Mouse (Mus musculus) intestine, postnatal 0 days (tissue): ENCODE data around the gene Rptor. TPM values are rescaled to one million over a fixed set of nuclear protein-coding genes. Genes with fewer than 3 reads are reported as not detected.

Experiments used
- ATAC-seq: fragments of 200-750 bp; cut with Nextera tagmentation; 2 replicates; pipeline ENCODE4 v1.8.0; 2017; ENCODE audit warnings: mild to moderate bottlenecking, moderate TSS enrichment, moderate library complexity
- H3K27ac ChIP-seq: fragments of 300-500 bp; sonication (generic); 2 replicates; pipeline ENCODE4 v1.5.1; 2014; ENCODE audit warnings: mild to moderate bottlenecking, low read depth, low read length, moderate library complexity
- H3K27me3 ChIP-seq: fragments of 300-500 bp; sonication (generic); replicated peaks from 2 replicates; pipeline ENCODE4 v1.6.1; 2014; ENCODE audit warnings: low read length, mixed read lengths; ENCODE audit not compliant: control insufficient read depth, insufficient read depth
- H3K36me3 ChIP-seq: fragments of 300-500 bp; sonication (generic); 2 replicates; pipeline ENCODE4 v1.6.1; 2014; ENCODE audit warnings: mild to moderate bottlenecking, moderate library complexity; ENCODE audit not compliant: control insufficient read depth, insufficient read depth
- H3K4me1 ChIP-seq: fragments of 300-500 bp; sonication (generic); replicated peaks from 2 replicates; pipeline ENCODE4 v1.6.1; 2014; ENCODE audit warnings: antibody characterized with exemption, low read length, mixed read lengths; ENCODE audit not compliant: control insufficient read depth, insufficient read depth
- H3K4me2 ChIP-seq: fragments of 300-500 bp; sonication (generic); replicated peaks from 2 replicates; pipeline ENCODE4 v1.6.1; 2014; ENCODE audit warnings: low read depth, mild to moderate bottlenecking, moderate library complexity
- H3K4me3 ChIP-seq: fragments of 300-500 bp; sonication (generic); 2 replicates; pipeline ENCODE4 v1.5.1; 2014; ENCODE audit warnings: low read depth, low read length
- H3K9ac ChIP-seq: fragments of 300-500 bp; sonication (generic); 2 replicates; pipeline ENCODE4 v1.6.1; 2014; ENCODE audit warnings: mild to moderate bottlenecking, low read depth, low read length
- H3K9me3 ChIP-seq: fragments of 300-500 bp; sonication (generic); 2 replicates; pipeline ENCODE4 v1.6.1; 2016; ENCODE audit warnings: mixed run types; ENCODE audit not compliant: control insufficient read depth
- CTCF ChIP-seq: sonication (generic); IDR thresholded peaks from 2 replicates; pipeline ENCODE4 v1.5.1; 2016; ENCODE audit warnings: low read depth, mild to moderate bottlenecking, control low read depth, antibody characterized with exemption, moderate library complexity
- WGBS: fragments of 180-500 bp; shearing (Covaris S2); extraction: QIAGEN DNeasy Blood & Tissue Kit; methylation state at CpG from one replicate; pipeline ENCODE4 v1.1.7; 2014; 5-methylcytosine and 5-hydroxymethylcytosine counted together
- polyA plus RNA-seq: library from polyadenylated mRNA; unstranded; fragments of >200 nt; fragmentation: Nextera tagmentation; extraction: Ambion mirVana; gene quantifications from 2 replicates; pipeline ENCODE4 v1.2.1, GENCODE M21; 2015

Gene Rptor
- polyA plus RNA-seq, 1 experiment from 2014 or later, result 5.1 TPM

DNA sequence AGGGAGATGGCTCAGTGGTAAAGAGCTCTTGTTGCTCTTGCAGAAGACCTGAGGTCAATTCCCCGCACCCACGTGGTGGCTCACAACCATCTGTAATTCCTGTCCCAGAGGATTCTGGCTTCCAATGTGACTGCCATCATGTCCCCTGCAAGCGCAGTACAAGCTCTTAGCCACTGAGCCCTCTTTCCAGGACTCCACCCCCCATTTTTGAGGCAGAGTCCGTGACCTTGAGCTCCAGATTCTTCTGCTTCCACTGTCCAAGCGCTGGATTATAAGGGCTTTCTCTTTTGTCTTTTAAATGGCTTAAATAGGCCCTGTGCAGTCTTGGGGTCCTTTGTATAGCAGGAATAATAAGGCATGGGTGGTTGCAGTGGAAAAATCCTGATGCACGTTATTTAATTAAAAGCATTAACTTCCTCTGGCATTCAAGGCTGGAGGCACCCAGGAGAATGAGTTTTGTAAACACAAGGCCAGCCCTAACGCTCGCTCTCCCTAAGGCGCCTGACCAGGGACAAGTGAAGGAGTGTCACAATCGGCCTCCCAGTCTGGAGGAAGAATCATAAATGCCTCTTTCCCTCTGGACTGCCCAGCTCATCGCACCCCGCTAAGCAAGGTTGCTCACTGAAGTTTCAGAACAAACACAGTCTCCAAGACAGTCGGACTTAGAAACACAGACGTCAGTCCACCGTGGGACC is 30.2 kb upstream of the Rptor start:
- no peak overlapping the region for H3K4me2 ChIP-seq
- H3K9me3 ChIP-seq, result no peaks in the 10 kb centered on the region
- no peak overlapping the region for H3K27ac ChIP-seq
- no peaks in the 10 kb centered on the region for H3K27me3 ChIP-seq
- no peaks in the 10 kb centered on the region for H3K36me3 ChIP-seq
- no peak for ATAC-seq
- WGBS, result 48% methylated on average over 15 of the region's 15 CpGs
- no peaks in the 10 kb centered on the region for H3K4me1 ChIP-seq
- H3K4me3 ChIP-seq, result no peak overlapping the region
- H3K9ac ChIP-seq, result no peak overlapping the region
- no peak for TF ChIP-seq CTCF

DNA sequence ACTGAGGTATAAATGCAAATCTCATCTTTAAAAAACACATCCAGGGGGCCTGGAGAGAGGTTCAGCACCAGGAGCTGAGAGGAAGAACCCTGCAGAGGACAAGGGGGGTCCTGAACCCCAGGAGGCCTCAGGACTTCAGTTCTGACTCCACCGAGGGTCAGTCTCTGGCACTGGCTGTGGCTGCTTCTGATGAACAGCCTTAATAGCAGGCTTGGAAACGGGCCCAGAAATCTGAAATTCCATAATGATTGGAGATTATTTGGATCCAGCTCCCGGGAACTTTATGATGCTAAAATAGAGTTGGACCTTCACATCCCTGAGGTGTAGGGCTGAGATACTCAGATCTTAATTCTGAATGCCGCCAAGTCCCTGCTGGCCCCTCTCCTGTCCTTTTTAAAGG is 25.9 kb upstream of the Rptor start:
- Histone ChIP-seq H3K4me3 (no peak overlapping the region), H3K9ac (no peak overlapping the region), H3K4me2 (no peak overlapping the region), H3K27ac (no peak overlapping the region), H3K27me3 (no peaks in the 10 kb centered on the region), H3K36me3 (no peaks in the 10 kb centered on the region), H3K9me3 (no peaks in the 10 kb centered on the region), H3K4me1 (no peaks in the 10 kb centered on the region)
- no peak for ATAC-seq
- TF ChIP-seq CTCF, result no peak
- 23% methylated on average over 4 of the region's 4 CpGs for WGBS

DNA sequence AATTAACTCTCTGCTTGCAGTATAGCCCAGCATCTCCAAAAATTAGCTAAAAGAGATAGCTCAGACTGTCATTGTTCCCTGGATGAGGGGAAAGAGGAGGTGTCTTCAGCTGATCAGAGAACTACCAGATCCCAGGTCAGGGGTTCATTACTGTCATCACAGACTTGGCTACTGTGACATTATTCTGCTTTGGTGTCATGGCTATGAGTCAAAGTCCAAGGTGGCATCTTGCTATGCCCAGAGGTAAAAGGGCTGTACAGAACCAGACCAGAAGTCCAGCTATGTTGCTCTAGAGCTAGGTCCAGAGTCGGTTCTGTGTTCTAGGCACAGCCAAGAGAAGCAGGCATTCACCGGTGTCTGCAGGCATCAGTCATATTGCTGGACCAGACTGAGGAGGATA is 25.0 kb upstream of the Rptor start:
- Histone ChIP-seq H3K27me3 (no peaks in the 10 kb centered on the region), H3K4me1 (no peaks in the 10 kb centered on the region), H3K36me3 (no peaks in the 10 kb centered on the region), H3K9me3 (no peaks in the 10 kb centered on the region), H3K27ac (no peak overlapping the region), H3K4me3 (no peak overlapping the region), H3K9ac (no peak overlapping the region), H3K4me2 (no peak overlapping the region)
- WGBS, result 94% methylated on average over 2 of the region's 2 CpGs
- ATAC-seq, result no peak
- TF ChIP-seq CTCF, result no peak

DNA sequence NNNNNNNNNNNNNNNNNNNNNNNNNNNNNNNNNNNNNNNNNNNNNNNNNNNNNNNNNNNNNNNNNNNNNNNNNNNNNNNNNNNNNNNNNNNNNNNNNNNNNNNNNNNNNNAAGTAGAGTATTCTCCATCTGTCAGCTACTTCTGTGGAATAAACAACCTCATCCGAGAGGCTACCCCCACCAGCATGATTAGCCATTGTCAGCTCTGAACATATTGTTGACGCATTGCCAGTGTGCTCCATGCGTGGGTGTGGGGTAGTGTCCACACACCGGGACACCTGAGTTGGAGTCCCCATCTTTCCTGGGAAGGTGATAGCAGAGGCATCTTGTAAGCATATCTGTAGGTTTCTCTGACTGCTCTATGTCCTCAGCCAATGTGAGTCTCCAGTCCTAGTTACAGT is 16.2 kb upstream of the Rptor start:
- no peaks in the 10 kb centered on the region for H3K4me1 ChIP-seq
- no peak for TF ChIP-seq CTCF
- H3K27ac ChIP-seq, result no peak overlapping the region
- ATAC-seq, result no peak
- H3K36me3 ChIP-seq, result no peaks in the 10 kb centered on the region
- no peak overlapping the region for H3K4me2 ChIP-seq
- no peaks in the 10 kb centered on the region for H3K27me3 ChIP-seq
- 62% methylated on average over 4 of the region's 4 CpGs for WGBS
- no peak overlapping the region for H3K9ac ChIP-seq
- H3K4me3 ChIP-seq, result no peak overlapping the region
- H3K9me3 ChIP-seq, result no peaks in the 10 kb centered on the region

DNA sequence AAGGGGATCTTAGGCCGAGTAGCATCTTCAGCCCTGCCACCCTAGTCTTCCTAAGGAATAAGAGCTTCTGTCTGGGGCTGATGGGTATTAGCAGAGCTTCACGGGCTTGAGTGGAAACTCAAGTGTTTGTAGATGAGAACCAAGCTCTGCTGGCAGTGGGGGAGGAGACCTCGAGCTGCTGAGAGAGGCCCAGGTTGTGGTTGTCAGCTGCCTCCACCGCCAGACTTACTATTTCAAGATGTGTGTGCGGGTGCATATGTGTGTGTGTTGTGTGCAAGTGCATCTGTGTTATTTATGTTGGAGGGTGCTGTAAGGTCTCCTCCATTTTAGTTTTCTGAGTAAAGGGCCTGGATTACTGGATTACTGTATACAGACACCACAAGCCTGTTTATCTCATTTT is 15.6 kb upstream of the Rptor start:
- H3K9ac ChIP-seq, result no peak overlapping the region
- no peak for TF ChIP-seq CTCF
- no peak overlapping the region for H3K27ac ChIP-seq
- 55% methylated on average over 5 of the region's 5 CpGs for WGBS
- H3K27me3 ChIP-seq, result no peaks in the 10 kb centered on the region
- no peaks in the 10 kb centered on the region for H3K9me3 ChIP-seq
- ATAC-seq, result no peak
- no peaks in the 10 kb centered on the region for H3K36me3 ChIP-seq
- no peak overlapping the region for H3K4me3 ChIP-seq
- H3K4me2 ChIP-seq, result no peak overlapping the region
- H3K4me1 ChIP-seq, result no peaks in the 10 kb centered on the region

GRCm38 (mm10) chr11:119589242-119589641 is 13.5 kb upstream of the Rptor start:
- TF ChIP-seq CTCF, result no peak
- no peak overlapping the region for H3K4me3 ChIP-seq
- no peaks in the 10 kb centered on the region for H3K4me1 ChIP-seq
- H3K4me2 ChIP-seq, result no peak overlapping the region
- no peak for ATAC-seq
- no peaks in the 10 kb centered on the region for H3K9me3 ChIP-seq
- H3K36me3 ChIP-seq, result no peaks in the 10 kb centered on the region
- no peak overlapping the region for H3K27ac ChIP-seq
- H3K27me3 ChIP-seq, result no peaks in the 10 kb centered on the region
- no peak overlapping the region for H3K9ac ChIP-seq
- WGBS, result 75% methylated on average over 7 of the region's 7 CpGs

DNA sequence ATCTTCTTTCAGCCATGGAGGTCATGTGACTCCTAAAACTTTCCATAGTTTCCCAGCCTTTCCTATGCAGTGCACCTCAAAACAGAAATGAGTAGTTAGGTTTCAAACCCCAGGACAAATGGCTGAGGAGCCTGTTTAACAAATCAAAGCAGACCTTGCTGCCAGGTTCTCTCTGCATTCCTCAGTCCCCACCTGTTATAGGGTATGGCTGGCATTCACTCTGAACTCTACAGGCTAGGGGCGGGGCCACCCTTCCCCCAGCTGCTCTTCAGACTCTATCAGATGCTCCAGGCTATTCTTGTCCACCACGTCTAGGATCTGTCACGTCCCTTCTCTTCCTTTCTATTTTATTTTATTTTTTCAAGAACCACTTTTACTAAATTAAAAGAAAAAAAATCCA is 8.7 kb upstream of the Rptor start:
- no peaks in the 10 kb centered on the region for H3K27me3 ChIP-seq
- H3K4me2 ChIP-seq, result no peak overlapping the region
- no peaks in the 10 kb centered on the region for H3K9me3 ChIP-seq
- TF ChIP-seq CTCF, result no peak
- H3K36me3 ChIP-seq, result no peaks in the 10 kb centered on the region
- no peaks in the 10 kb centered on the region for H3K4me1 ChIP-seq
- H3K4me3 ChIP-seq, result no peak overlapping the region
- H3K27ac ChIP-seq, result no peak overlapping the region
- no peak for ATAC-seq
- WGBS, result 29% methylated on average over 3 of the region's 3 CpGs
- no peak overlapping the region for H3K9ac ChIP-seq
